Mouse (Mus musculus): ENCODE results near the gene Il9r.

Il9r gene

DNA sequence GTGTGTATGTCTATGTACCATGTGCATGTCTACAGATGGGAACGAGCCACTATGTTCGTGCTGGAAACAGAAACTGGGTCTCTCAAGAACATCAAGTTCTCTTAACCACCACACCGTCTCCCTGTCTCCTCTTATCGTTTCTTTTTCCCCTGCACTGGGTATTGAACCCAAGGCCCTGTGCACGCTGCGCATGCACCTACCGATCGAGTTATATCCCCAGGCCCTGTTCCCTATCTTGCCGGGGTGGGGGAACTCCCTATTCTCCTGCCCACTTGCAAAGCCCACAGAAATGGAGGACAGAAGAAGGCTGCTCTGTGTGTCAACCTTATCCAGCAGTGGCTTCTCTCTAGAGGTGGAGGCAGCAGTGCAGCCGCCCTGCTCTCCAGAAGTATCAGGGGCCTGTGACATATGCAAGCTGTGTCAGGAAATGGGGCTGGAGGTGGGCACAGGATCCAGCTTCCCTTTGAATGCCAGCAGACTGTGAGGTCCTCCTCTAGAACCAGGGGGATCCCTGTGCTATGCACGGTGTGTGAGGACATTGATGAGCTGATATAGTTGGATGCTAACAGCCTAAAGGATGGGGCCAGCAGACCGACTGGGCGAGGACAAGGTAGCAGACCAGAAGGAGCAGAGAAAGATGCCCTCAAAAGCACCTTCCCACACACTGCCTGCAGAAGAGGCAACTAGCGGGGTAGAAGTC lies 1.7 kb downstream of the Il9r start:
- DNase-seq (ENCODE audit: low read depth) = no peak

DNA sequence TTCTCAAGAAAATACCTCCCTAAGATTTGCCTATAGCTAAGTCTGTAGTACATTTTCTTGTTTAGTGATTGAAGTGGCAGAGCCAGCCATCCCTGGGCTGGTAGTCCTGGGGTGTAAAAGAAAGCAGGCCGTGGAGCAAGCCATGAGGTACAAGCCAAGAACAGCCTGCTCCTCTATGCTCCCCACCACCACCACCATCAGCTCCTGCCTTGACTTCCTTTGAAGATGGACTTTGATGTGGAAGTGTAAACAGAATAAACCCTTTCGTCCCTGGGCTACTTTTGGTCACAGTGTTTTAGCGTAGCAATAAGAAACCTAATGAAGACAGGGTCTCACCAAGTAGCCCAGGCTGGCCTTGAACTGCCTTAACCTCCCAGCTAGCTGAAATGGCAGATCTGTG lies 2.3 kb downstream of the Il9r start:
- DNase-seq (ENCODE audit: low read depth) = no peak

DNA sequence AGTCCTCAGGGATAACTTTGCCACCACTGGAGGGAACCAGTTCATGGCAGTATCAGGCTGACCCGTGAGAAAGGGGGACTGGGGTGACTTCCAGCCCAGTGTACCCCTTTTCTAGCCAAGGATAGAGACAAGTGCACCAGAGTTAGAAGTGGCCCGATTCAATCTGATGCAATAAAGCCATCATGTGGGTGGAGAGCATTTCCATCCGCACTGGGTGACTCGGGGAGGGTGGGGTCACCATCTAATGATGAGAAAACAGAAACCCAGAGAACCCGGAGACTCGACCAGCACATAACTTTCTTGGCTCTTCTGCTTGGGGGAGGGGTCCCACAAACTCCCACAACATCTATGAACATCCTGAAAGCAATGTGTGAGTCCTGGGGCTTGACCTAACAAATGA lies 3.4 kb downstream of the Il9r start:
- DNase-seq (ENCODE audit: low read depth) = no peak

GRCm38 (mm10) chr11:32195867-32196540 lies 4.1 kb downstream of the Il9r start:
- DNase-seq (ENCODE audit: low read depth) = no peak

DNA sequence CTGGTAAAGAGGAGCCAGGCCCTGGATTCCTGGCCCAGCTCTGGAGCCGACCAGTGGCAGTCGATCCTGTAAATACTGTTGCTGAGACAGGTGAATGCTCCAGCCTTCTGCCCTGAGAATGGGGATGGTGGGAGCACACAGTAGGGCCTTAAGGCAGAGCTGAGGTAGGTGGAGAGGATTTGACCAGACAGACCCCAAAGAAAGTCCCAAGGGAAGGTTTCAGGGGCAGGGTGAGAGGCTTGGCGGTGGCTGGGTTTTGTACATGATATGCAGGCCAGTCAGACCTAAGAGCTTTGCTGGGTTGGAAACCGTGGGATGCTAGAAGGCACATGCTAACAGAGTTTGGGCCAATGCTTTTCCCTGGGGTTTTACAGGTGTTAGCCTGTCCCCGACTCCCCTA lies 5.5 kb downstream of the Il9r start:
- no peak for DNase-seq (ENCODE audit: low read depth)

DNA sequence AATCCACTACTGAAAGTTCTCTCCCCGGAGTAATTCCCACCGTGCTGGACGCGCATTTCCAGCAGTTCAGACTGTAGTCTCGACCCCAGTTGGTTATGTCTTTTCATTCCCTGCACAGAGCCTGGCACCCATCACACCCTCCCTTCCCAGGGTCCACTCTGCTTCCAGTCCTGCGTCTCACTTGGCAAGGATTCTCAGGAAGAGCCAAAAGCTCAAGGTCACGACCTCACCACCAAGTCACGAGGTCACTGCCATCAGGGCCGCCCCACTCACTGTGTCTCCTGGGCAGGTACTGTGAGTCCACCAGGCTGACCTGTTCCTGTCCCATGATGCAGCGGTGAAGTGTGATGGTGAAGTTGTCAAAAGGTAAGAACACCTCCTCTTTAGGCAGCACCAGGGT lies 6.0 kb downstream of the Il9r start:
- DNase-seq (ENCODE audit: low read depth) = no peak

DNA sequence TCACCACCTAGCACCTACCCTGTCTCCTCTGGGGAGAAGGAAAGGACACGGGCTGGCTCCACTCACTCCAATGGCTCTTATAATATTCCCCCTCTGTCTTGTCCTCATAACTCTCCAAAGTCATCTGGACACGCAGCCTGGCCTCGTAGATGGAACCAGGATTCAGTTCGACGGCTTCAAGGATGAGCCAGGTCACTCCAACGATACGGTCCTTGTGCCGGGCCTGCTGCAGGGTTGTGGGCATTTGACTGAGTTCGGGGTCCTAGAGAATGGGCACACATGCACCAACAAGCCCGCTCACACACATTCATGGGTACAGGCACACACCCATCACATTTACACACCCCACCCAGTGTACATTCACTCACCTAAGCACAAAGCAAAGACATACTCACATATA lies 6.9 kb downstream of the Il9r start:
- no peak for DNase-seq (ENCODE audit: low read depth)

GRCm38 (mm10) chr11:32190603-32191110 lies 9.4 kb downstream of the Il9r start:
- no peak for DNase-seq (ENCODE audit: low read depth)

DNA sequence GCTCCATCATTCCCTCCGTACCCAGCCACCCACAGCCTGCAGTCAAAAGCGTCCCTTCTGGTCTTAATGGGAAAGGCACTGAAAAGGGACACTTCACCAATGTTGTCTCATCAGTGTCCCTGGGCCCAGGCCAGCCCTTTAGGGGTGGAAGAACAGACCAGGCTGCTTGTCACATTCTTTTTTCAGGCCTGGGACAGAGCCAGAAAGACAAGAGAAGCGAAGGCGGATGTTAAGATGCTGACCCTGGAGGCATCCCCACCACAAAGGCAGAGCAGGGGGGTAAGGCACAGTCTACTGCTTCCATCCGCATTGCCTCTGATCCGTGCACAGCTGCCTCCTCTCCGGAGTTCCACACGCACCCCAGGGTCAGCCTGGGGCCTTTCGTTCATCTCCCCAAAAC lies 10.0 kb downstream of the Il9r start:
- DNase-seq (ENCODE audit: low read depth) = no peak

DNA sequence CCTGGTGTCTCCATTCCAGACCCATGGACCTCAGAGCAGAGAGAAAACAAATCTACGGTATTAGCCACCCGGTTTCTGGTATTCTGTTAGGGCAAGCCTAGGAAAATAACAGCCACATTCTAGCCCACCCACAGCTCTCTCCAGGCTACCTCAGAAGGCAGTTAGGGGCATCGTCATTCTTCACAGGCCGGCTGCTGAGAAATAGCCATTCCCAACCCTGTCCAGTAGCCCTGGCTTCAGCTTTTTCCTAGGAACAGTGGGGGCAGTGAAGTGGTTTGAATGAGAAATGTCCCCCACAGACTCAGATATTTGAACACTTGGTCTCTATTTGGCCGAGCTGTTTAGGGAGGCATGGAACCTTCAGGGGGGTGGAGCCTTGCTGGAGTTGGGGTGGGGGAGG lies 10.6 kb downstream of the Il9r start:
- no peak for DNase-seq (ENCODE audit: low read depth)

GRCm38 (mm10) chr11:32188881-32189280 lies 11.2 kb downstream of the Il9r start:
- no peak for DNase-seq (ENCODE audit: low read depth)

DNA sequence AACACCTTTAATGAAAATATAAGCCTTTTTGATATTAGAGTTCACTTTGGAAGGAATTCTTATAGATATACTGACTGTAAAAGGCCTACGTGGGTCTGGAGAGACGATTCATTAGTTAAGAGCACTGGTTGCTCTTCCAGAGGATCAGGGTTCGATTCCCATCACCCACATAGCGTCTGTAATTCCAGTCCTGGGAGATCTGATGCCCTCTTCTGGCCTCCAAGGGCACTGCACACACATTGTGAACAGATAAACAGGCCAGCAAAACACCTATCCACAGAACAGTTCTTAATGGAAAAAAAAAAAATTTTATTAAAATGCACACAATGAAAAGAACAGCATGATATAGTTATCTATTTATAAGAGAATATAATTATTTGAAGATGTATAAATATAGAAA lies 12.8 kb downstream of the Il9r start:
- no peak for DNase-seq (ENCODE audit: low read depth)

GRCm38 (mm10) chr11:32186031-32186430 lies 14.0 kb downstream of the Il9r start:
- no peak for DNase-seq (ENCODE audit: low read depth)

GRCm38 (mm10) chr11:32184469-32184868 lies 15.6 kb downstream of the Il9r start:
- no peak for DNase-seq (ENCODE audit: low read depth)

- DNase-seq (ENCODE audit: low read depth) = peak; percentile 49
Observed at GRCm38 (mm10) chr11:32181973-32182868, 17.9 kb downstream of the Il9r start.

DNA sequence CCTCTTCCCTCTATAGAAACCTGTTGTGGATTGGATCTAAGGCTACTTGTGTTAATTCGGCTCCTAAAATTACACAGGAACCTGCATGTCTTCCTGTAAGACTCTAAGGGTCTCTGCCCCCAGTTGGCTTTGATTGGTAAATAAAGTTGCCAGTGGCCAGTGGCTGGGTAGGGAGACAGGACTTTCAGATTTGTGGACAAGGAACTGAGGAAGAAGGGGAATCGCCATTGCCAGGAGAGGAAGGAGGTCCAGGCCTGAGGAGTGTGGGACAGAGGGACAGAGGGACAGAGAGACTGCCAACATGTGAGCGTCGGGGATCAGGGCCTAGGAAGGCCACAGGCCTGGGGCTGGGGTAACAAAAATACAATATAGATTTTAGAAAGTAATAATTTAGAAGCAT lies 18.8 kb downstream of the Il9r start:
- DNase-seq (ENCODE audit: low read depth) = no peak

DNA sequence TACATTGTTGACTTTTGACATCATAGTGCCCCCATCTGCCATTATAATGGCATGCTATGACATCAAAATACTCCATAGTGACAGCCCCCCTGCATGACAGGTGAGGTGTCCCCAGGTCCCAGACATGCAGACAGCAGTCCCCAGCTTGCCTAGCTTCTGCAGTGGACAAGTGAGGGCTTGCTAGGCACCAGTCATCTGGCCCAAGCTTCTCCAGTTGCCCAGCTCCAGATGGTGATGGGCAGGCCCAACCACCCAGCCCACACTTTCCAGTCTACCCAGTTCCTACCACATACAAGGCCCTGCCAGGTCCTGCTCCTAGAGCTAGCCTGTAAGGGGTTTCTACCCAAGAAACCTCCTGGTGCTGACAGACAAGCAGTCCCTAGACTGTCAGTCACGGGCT lies 21.6 kb downstream of the Il9r start:
- no peak for DNase-seq (ENCODE audit: low read depth)

- no peak for DNase-seq (ENCODE audit: low read depth)
Observed at GRCm38 (mm10) chr11:32166683-32167082, 33.4 kb downstream of the Il9r start.

DNA sequence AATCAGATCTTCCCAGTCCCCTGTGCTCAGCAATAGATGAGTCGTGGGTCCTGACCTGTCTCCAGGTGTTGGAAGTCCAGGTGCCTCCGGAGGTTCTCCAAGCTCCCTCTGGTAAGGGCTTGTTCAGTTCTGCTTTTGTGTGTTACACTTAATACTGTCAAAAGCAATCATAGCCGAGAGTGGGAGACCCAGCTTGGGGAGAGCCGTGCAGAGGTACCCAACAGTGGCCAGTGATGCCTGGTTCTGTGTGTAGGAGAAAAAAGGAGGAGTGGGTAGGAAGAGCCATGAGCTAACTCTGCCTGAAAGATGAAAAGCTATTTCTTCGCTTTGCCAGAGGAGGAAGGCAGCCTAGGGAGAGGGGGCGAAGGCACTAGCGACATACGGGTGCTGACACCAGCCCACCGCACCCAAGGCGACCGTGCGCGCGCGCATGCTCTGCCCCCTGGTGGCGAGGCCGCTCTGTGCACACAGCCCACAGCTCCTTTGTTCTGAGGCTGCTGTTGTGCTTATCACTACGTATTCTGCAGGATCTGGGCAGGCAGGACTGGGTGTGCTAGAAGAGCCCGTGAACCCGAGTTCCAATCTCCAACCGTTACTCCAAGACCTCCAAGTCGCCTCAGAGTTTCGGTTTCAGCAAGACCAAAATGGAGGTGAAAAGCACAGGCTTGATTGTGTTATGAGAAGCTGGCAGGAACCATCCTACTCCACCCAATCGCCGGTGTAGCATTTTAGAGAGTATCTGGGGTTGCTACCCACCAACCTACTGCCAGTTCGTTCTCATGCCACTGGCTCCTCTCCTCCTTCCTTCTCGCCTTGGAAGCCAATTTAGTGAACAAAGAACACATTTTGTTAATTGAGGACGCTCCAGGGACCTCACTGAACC lies 37.9 kb downstream of the Il9r start:
- DNase-seq (ENCODE audit: low read depth) = peak; percentile 31

DNA sequence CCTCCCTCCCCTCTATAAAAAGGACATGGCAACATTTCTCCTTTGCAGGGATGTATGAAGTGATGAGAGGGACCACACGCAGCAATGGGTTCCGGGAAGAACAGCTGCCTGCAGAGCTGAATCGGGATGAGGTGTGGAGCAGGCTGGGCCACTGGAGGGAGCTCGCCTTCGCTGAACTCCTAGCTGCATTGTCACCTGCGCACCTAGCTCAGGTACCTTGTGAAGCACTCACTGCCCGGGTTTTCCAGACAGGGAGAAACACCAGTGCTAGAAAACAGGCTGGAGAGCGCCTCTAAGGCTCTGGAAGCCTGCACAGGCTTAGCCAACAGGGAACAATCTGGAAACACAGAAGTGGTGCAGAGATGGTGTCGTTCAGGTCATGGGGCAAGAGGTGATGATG lies 38.6 kb downstream of the Il9r start:
- DNase-seq (ENCODE audit: low read depth) = no peak

DNA sequence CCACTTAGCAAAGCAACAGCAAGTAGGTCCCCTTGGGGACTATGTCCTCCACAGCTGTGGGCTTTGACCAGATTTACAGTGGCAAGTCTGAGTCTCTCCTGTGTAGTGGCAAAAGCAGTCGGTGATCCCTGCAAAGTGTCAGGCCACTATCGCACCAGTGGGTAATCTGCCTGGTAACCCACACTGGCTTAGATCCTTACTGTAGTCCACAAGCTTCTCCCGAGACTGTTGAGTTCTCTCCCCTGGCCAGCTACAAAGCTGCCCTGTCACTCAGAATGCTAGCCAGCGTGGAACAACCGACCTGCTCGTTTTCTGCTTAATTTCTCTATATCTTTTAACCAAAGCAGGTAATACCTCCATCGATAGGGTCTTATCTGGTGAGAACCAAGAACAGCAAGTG lies 39.7 kb downstream of the Il9r start:
- DNase-seq (ENCODE audit: low read depth) = no peak

- no peak for DNase-seq (ENCODE audit: low read depth)
Observed at GRCm38 (mm10) chr11:32159176-32159575, 40.9 kb downstream of the Il9r start.

Measured in c-Kit-positive CD71-positive TER-119-negative erythroid progenitor cells, embryonic 14.5 days (primary cell).